Mouse (Mus musculus) kidney, embryonic 16.5 days (tissue): ENCODE data around the gene Gm12355. TPM values are rescaled to one million over a fixed set of nuclear protein-coding genes. Genes with fewer than 3 reads are reported as not detected.
"Not testable (repeated sequence)": the region's sequence is repeated elsewhere in the genome, so short reads cannot be mapped to it uniquely, and the experiment has no call there.

ENCODE experiments used
- ATAC-seq: fragments of 200-750 bp; cut with Nextera tagmentation; 2 replicates; pipeline ENCODE4 v1.8.0; 2017; ENCODE audit warnings: moderate TSS enrichment; ENCODE audit not compliant: low FRiP score, low TSS enrichment
- H3K27ac ChIP-seq: fragments of 300-500 bp; sonication (generic); 2 replicates; pipeline ENCODE4 v1.5.1; 2014; ENCODE audit warnings: low read length
- H3K27me3 ChIP-seq: fragments of 300-500 bp; sonication (generic); 2 replicates; pipeline ENCODE4 v1.6.1; 2014; ENCODE audit warnings: low read length, control low read depth, mixed read lengths; ENCODE audit not compliant: insufficient read depth
- H3K36me3 ChIP-seq: fragments of 300-500 bp; sonication (generic); 2 replicates; pipeline ENCODE4 v1.6.1; 2014; ENCODE audit warnings: low read length, control low read depth, mixed read lengths; ENCODE audit not compliant: insufficient read depth
- H3K4me1 ChIP-seq: fragments of 300-500 bp; sonication (generic); 2 replicates; pipeline ENCODE4 v1.6.1; 2014; ENCODE audit warnings: low read length, control low read depth, mixed read lengths; ENCODE audit not compliant: insufficient read depth
- H3K4me2 ChIP-seq: fragments of 300-500 bp; sonication (generic); replicated peaks from 2 replicates; pipeline ENCODE4 v1.6.1; 2014; ENCODE audit warnings: low read depth, low read length
- H3K4me3 ChIP-seq: fragments of 300-500 bp; sonication (generic); 2 replicates; pipeline ENCODE4 v1.5.1; 2014; ENCODE audit warnings: mild to moderate bottlenecking, low read length
- H3K9ac ChIP-seq: fragments of 300-500 bp; sonication (generic); replicated peaks from 2 replicates; pipeline ENCODE4 v1.6.1; 2014; ENCODE audit warnings: low read length
- H3K9me3 ChIP-seq: fragments of 300-500 bp; sonication (generic); 2 replicates; pipeline ENCODE4 v1.6.1; 2016; ENCODE audit warnings: low read length, control low read depth
- WGBS: fragments of 180-500 bp; shearing (Covaris S2); extraction: QIAGEN DNeasy Blood & Tissue Kit; methylation state at CpG from one replicate; pipeline ENCODE4 v1.1.7; 2014; 5-methylcytosine and 5-hydroxymethylcytosine counted together
- polyA plus RNA-seq: library from polyadenylated mRNA; unstranded; fragments of >200 nt; fragmentation: Nextera tagmentation; extraction: Ambion mirVana; gene quantifications from 2 replicates; pipeline ENCODE4 v1.2.1, GENCODE M21; 2015

The Gm12355 gene
- polyA plus RNA-seq, 1 experiment from 2014 or later: 0.86 TPM

DNA sequence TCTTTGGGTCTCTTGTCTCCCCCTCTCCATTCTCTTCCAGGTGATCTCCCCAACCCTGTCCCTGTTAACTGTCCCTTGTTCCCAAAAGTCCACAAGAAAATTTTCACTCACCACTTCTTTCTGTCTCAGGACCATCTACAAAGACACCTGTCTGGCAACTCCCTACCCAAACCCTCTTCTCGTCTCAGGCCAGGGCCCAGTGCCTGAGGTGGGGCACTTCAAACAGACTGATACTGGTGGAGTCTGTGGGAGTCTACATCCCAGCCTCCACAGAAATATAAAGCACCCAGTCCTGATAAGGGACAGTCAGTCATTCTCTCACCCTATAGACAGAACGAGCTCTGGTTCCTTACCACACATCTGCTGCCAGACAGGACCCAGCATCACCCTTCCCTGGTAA is 21.0 kb upstream of the Gm12355 start, which contains the start of gene Gsdma2:
Gsdma2 (plus strand) TSS at position 301 of the 400 bp plus-strand sequence.
- no peaks in the 10 kb centered on the region for H3K9me3 ChIP-seq
- no peak within 1 kb of the TSS for H3K4me2 ChIP-seq
- WGBS: 61% methylated on average over 2 of the region's 2 CpGs
- ATAC-seq: no peak
- no peak within 1 kb of the TSS for H3K27ac ChIP-seq
- no peak within 1 kb of the TSS for H3K4me3 ChIP-seq
- no peaks in the 10 kb centered on the region for H3K4me1 ChIP-seq
- no peak within 1 kb of the TSS for H3K9ac ChIP-seq
- H3K27me3 ChIP-seq: no peaks in the 10 kb centered on the region; the same call in 1 of the 2 replicates
- H3K36me3 ChIP-seq: no peaks in the 10 kb centered on the region

DNA sequence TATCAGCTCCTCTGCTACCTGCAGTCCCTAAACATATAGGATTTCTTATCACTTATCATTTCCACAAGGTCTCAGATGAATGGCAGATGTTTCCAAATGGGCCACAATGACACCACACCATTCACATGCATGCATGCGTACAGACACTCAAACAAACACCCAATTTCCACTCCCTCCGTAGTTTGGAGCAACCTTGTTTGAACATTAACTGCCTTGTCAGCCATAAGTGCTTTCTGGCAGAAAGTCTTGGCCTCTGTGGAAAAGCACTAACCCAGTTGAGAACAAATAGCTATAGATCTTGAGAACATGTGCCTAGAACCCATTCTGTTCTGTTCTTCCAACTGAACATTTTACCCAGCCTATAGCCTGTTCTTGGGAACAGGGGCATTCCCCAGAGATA is 20.5 kb upstream of the Gm12355 start:
- Histone ChIP-seq H3K4me1 (no peaks in the 10 kb centered on the region), H3K9me3 (no peaks in the 10 kb centered on the region), H3K4me3 (no peak overlapping the region), H3K27ac (no peak overlapping the region), H3K27me3 (no peaks in the 10 kb centered on the region; the same call in 1 of the 2 replicates), H3K4me2 (no peak overlapping the region), H3K36me3 (no peaks in the 10 kb centered on the region), H3K9ac (no peak overlapping the region)
- WGBS: 60% methylated on average over 2 of the region's 2 CpGs
- ATAC-seq: no peak

DNA sequence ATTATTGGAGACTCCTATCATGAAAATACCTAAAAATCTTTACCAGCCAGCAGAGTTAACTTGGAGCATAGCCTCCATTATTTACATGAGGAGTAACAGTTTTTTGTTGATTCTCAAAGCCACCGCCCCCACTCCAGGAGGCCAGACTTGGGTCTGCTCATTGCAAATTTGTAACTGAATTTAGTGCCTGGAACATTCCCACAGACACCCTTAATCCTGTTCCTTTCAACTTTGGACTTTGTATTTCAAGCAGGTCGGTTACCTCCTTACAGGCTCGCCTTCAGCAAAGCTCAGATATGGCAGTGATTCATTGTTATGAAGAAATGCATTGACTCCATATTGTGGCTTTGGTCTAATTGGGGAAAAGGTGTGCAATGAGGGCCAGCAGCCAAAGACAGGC is 19.3 kb upstream of the Gm12355 start:
- Histone ChIP-seq H3K27me3 (no peaks in the 10 kb centered on the region), H3K36me3 (no peaks in the 10 kb centered on the region), H3K4me3 (no peak overlapping the region), H3K9me3 (no peaks in the 10 kb centered on the region), H3K27ac (no peak overlapping the region), H3K9ac (no peak overlapping the region), H3K4me2 (no peak overlapping the region), H3K4me1 (no peaks in the 10 kb centered on the region)
- WGBS: 82% methylated on average over 3 of the region's 3 CpGs
- ATAC-seq: no peak

DNA sequence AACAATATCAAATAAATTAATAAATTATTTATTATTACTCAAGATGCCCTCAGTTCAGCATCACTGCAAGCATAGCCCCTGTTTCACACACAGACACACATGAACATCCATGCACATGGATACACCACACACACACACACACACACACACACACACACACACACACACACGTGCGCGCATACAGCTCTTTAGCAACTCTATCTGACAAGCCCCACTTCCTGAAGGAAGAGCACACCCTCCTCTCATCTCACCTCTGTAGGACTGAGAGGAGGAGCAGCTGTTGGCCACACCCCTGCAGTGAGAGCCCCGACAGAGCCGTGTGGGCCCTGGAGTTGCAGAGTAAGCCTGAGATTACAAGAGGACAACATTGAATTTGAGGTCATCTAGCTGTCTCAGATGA is 14.6 kb upstream of the Gm12355 start:
- WGBS: 59% methylated on average over 5 of the region's 5 CpGs
- H3K4me2 ChIP-seq: no peak overlapping the region
- no peaks in the 10 kb centered on the region for H3K36me3 ChIP-seq
- H3K9me3 ChIP-seq: no peaks in the 10 kb centered on the region
- H3K27ac ChIP-seq: no peak overlapping the region
- no peak overlapping the region for H3K9ac ChIP-seq
- ATAC-seq: no peak
- no peaks in the 10 kb centered on the region for H3K27me3 ChIP-seq
- no peak overlapping the region for H3K4me3 ChIP-seq
- no peaks in the 10 kb centered on the region for H3K4me1 ChIP-seq

DNA sequence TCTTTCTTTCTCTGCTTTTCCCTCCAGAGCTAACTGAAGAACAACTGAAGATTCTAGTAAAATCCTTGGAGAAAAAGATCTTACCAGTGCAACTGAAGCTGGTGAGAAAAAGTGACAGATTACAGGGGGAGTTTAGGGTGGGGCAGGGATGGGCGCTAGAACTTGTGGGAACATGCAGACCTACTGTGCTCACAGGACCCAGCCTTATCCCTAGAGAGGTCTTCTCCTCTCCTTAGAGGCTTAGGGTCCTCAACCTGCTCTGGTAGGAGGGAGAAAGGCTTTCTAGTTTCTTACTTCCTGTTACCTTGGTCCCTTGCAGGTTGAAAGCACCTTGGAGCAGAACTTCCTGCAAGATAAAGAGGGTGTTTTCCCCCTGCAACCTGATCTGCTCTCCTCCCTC is 12.0 kb upstream of the Gm12355 start:
- no peaks in the 10 kb centered on the region for H3K36me3 ChIP-seq
- no peak for ATAC-seq
- no peak overlapping the region for H3K27ac ChIP-seq
- WGBS: 75% methylated on average over 1 of the region's 1 CpGs
- no peaks in the 10 kb centered on the region for H3K27me3 ChIP-seq
- H3K4me1 ChIP-seq: no peaks in the 10 kb centered on the region
- H3K4me2 ChIP-seq: no peak overlapping the region
- H3K4me3 ChIP-seq: no peak overlapping the region
- no peaks in the 10 kb centered on the region for H3K9me3 ChIP-seq
- H3K9ac ChIP-seq: no peak overlapping the region

DNA sequence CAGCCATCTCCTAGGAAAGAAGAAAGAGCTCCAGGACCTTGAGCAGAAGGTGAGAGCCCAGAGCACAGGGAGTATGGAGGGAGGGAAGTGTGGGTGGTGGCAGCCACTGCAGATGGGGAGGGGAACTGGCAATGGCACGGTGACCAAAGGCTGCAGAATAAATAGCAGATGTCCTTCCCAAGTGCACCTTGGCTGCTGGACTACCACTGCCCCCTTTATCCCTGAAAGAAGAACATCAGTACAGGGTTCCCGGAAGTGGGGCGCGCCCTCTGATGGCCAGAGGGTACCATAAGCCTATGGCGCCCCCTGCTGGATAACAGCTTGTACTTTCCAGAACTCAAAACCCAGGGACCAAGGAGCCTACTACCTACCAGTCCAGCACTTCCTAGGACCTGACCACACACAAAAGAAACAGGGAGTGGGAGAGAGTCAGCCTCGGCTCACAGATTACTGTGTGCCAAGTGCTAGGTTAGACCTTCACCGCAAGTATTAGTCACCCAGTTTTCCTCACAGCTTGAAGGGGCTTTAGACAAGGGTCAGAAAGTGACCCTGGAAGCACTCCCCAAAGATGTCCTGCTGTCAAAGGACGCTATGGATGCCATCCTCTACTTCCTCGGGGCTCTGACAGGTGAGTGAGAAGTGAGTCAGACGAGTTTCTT is 10.0 kb upstream of the Gm12355 start:
- not testable (repeated sequence) for H3K9ac ChIP-seq, H3K9me3 ChIP-seq, H3K36me3 ChIP-seq, H3K27me3 ChIP-seq, H3K27ac ChIP-seq, H3K4me1 ChIP-seq, ATAC-seq, H3K4me2 ChIP-seq, H3K4me3 ChIP-seq
- 39% methylated on average over 10 of the region's 10 CpGs for WGBS

DNA sequence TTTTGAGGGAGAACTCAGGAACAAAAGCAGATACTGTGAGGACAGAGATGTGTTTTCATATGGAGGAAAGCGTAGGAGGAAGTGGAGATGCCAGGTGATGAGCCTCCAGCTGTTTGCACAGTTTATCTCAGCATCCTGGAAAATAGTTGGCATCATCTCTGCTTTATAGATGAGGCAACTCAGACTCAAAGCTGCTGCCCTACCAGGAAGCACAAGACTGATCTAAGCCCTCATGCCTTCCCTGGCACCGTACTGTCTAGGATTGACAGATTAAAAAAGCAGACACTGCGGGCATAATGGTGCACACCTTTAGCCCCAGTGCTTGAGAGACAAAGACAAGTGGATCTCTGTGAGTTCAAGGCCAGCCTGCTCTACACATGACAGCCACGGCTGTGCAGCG is 5.2 kb upstream of the Gm12355 start:
- no peak overlapping the region for H3K4me3 ChIP-seq

DNA sequence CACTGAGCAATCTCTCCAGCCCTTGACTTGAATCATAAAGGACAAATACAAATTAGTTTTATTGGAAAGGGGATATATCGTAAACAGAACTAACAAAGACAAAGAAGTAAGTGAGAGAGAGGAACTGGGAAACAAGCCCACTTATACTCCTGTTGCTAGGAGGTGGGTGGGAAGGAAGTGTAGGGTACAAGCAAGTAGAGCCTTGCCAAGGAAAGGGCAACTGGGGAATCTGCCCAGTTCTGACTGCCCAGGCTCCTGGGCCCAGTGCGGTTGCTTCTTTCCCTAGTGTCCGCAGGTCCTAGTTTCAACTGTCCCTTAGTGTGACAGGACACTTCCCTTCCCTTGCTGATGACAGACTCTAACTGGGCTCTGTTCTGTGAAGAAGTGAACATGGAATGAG is 3.2 kb upstream of the Gm12355 start:
- no peak for ATAC-seq
- Histone ChIP-seq H3K36me3 (no peaks in the 10 kb centered on the region), H3K4me2 (no peak overlapping the region), H3K27me3 (no peaks in the 10 kb centered on the region), H3K4me1 (no peaks in the 10 kb centered on the region), H3K9ac (no peak overlapping the region), H3K4me3 (no peak overlapping the region), H3K27ac (no peak overlapping the region), H3K9me3 (peaks cover 4% of the 10 kb centered on the region)
- WGBS: 92% methylated on average over 3 of the region's 3 CpGs

More for the DNA sequence above, 5.2 kb upstream of the Gm12355 start:
- Histone ChIP-seq H3K4me1 (no peaks in the 10 kb centered on the region), H3K27me3 (no peaks in the 10 kb centered on the region), H3K4me2 (no peak overlapping the region), H3K36me3 (no peaks in the 10 kb centered on the region), H3K9ac (no peak overlapping the region), H3K27ac (no peak overlapping the region), H3K9me3 (no peaks in the 10 kb centered on the region)
- no peak for ATAC-seq
- 86% methylated on average over 5 of the region's 5 CpGs for WGBS

DNA sequence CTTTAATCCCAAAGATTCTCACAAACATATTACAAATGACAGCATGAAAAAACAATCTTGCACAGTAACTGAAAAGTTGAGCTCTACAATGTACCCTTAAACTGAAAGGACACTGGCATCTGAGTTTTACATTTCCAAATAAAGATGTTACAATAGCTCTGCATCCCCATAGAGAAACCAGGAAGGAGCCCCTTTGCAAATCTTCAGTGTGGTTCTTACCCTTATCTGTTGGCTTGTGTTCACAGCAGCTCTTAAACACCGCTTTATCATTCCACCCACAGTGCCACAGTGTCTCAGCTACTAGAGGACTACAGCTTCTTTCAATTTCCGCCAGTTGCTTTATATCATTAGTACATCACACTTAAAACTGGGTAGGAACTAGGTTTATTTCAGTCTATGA is 1.1 kb downstream of the Gm12355 start:
- H3K4me1 ChIP-seq, H3K27me3 ChIP-seq, H3K4me3 ChIP-seq, H3K27ac ChIP-seq, H3K36me3 ChIP-seq, H3K4me2 ChIP-seq, H3K9me3 ChIP-seq, H3K9ac ChIP-seq, ATAC-seq: not testable (repeated sequence)
- 95% methylated on average over 2 of the region's 2 CpGs for WGBS

DNA sequence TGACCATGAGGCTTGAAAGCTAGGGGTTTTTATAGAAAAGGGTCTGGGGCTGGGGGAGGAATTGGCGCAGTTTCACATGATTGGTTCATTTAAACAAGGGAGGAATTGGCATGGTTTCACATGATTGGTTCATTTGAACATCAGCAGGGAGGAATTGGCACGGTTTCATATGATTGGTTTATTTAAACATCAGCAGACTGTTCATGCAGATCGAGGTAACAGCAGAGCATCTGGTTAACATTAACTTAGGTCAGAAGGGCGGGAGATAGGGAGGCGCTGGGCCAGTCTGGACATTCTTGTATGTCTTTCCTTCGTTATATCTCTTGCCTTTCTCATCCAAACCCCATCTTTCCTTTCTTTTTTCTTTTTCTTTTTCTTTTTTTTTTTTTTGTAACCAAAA is 1.5 kb downstream of the Gm12355 start:
- not testable (repeated sequence) for H3K4me1 ChIP-seq, H3K4me2 ChIP-seq, H3K27ac ChIP-seq, H3K9ac ChIP-seq, H3K9me3 ChIP-seq, ATAC-seq, H3K4me3 ChIP-seq, H3K27me3 ChIP-seq, H3K36me3 ChIP-seq
- 80% methylated on average over 6 of the region's 6 CpGs for WGBS
